Mouse (Mus musculus) MEL (cell line): ENCODE measurements at regions not wholly inside any gene's neighbourhood (a gene's known extent, or its start where the extent isn't known, plus 50 kb on each side); places are given as distances from the start of the nearest gene placed in this dataset.

Experiments used
- DNase-seq: peaks from one replicate; pipeline ENCODE4 v3.0.0; 2011; ENCODE audit warnings: low read depth, low spot score
- H3K27ac ChIP-seq: 2 replicates; pipeline ENCODE4 v1.5.1; 2012; ENCODE audit warnings: low read depth, mild to moderate bottlenecking, control low read depth, low read length, moderate library complexity; ENCODE audit not compliant: control insufficient read depth
- H3K27me3 ChIP-seq, 2 experiments: fragments of 150-350 bp in 1 of 2; sonication (generic) in 1 of 2; 2 replicates each; pipeline ENCODE4 v1.6.1; 2012; ENCODE audit warnings: low read length in 2 of 2, mild to moderate bottlenecking in 2 of 2, improper control_type of control experiment in 1 of 2, moderate library complexity in 1 of 2; ENCODE audit not compliant: insufficient read depth in 2 of 2, control insufficient read depth in 1 of 2
- H3K36me3 ChIP-seq, 2 experiments: 2 replicates each; pipeline ENCODE4 v1.6.1; 2012 to 2014; ENCODE audit warnings: low read length in 2 of 2, improper control_type of control experiment in 1 of 2, inconsistent platforms in 1 of 2, mild to moderate bottlenecking in 1 of 2; ENCODE audit not compliant: insufficient read depth in 2 of 2, control insufficient read depth in 1 of 2
- H3K4me1 ChIP-seq, 2 experiments: fragments of 150-350 bp in 1 of 2; sonication (generic) in 1 of 2; 2 replicates each; pipeline ENCODE4 v1.6.1; 2012; ENCODE audit warnings: low read length in 2 of 2, improper control_type of control experiment in 1 of 2, mild to moderate bottlenecking in 1 of 2; ENCODE audit not compliant: insufficient read depth in 2 of 2, control insufficient read depth in 1 of 2
- H3K4me3 ChIP-seq, 2 experiments: fragments of 150-350 bp in 1 of 2; sonication (generic) in 1 of 2; 2 replicates each; pipeline ENCODE4 v1.5.1; 2012; ENCODE audit warnings: low read depth in 2 of 2, low read length in 2 of 2, mild to moderate bottlenecking in 2 of 2, moderate library complexity in 2 of 2, control low read depth in 1 of 2, improper control_type of control experiment in 1 of 2; ENCODE audit not compliant: control insufficient read depth in 1 of 2, insufficient read depth in 1 of 2
- H3K79me2 ChIP-seq: 2 replicates; pipeline ENCODE4 v1.6.1; 2012; ENCODE audit warnings: mild to moderate bottlenecking, low read length, moderate library complexity; ENCODE audit not compliant: control insufficient read depth, poor library complexity, insufficient read depth
- H3K9ac ChIP-seq: 2 replicates; pipeline ENCODE4 v1.6.1; 2012; ENCODE audit warnings: low read depth, mild to moderate bottlenecking, control low read depth, low read length, moderate library complexity; ENCODE audit not compliant: control insufficient read depth, poor library complexity, severe bottlenecking
- H3K9me3 ChIP-seq: fragments of 150-350 bp; sonication (generic); replicated peaks from 2 replicates; pipeline ENCODE4 v1.6.1; 2012; ENCODE audit warnings: mild to moderate bottlenecking, low read length, improper control_type of control experiment, moderate library complexity; ENCODE audit not compliant: insufficient read depth
- CTCF ChIP-seq, 3 experiments: IDR thresholded peaks in 2 of 3; conservative IDR thresholded peaks in 1 of 3; 2 replicates each; pipeline ENCODE4 v1.5.1; 2011 to 2012; ENCODE audit warnings: low read length in 3 of 3, low read depth in 2 of 3, mild to moderate bottlenecking in 2 of 3, improper control_type of control experiment in 1 of 3, inconsistent platforms in 1 of 3, mixed read lengths in 1 of 3, moderate library complexity in 1 of 3; ENCODE audit not compliant: control insufficient read depth in 1 of 3, insufficient read depth in 1 of 3, poor library complexity in 1 of 3, severe bottlenecking in 1 of 3
- GATA1 ChIP-seq: IDR thresholded peaks from 2 replicates; pipeline ENCODE4 v1.6.1; 2011; ENCODE audit warnings: low read depth, low read length, improper control_type of control experiment
- JUND ChIP-seq: IDR thresholded peaks from 2 replicates; pipeline ENCODE4 v1.6.1; 2011; ENCODE audit warnings: low read depth, mild to moderate bottlenecking, improper control_type of control experiment, low read length
- NELFE ChIP-seq: IDR thresholded peaks from 2 replicates; pipeline ENCODE4 v1.6.1; 2011; ENCODE audit warnings: low read depth, low read length, improper control_type of control experiment
- POLR2AphosphoS2 ChIP-seq: IDR thresholded peaks from 2 replicates; pipeline ENCODE4 v1.6.1; 2011; ENCODE audit warnings: low read length, improper control_type of control experiment
- POLR2AphosphoS5 ChIP-seq: IDR thresholded peaks from 2 replicates; pipeline ENCODE4 v1.6.1; 2012; ENCODE audit warnings: low read depth, borderline replicate concordance, mild to moderate bottlenecking, inconsistent platforms, low read length, moderate library complexity, mixed read lengths
- RAD21 ChIP-seq: IDR thresholded peaks from 2 replicates; pipeline ENCODE4 v1.6.1; 2011; ENCODE audit warnings: mild to moderate bottlenecking, low read depth, low read length, improper control_type of control experiment
- RCOR1 ChIP-seq: IDR thresholded peaks from 2 replicates; pipeline ENCODE4 v1.6.1; 2012; ENCODE audit warnings: low read depth, mild to moderate bottlenecking, inconsistent platforms, low read length, improper control_type of control experiment
- SMC3 ChIP-seq: IDR thresholded peaks from 2 replicates; pipeline ENCODE4 v1.6.1; 2011; ENCODE audit warnings: low read depth, low read length, improper control_type of control experiment
- USF2 ChIP-seq, 2 experiments: IDR thresholded peaks; 2 replicates each; pipeline ENCODE4 v1.6.1; 2011 to 2012; ENCODE audit warnings: improper control_type of control experiment in 2 of 2, low read length in 2 of 2, borderline replicate concordance in 1 of 2, inconsistent platforms in 1 of 2, low read depth in 1 of 2, mild to moderate bottlenecking in 1 of 2; ENCODE audit not compliant: insufficient read depth in 1 of 2
- ZMIZ1 ChIP-seq: IDR thresholded peaks from 2 replicates; pipeline ENCODE4 v1.6.1; 2012; ENCODE audit warnings: low read depth, mild to moderate bottlenecking, inconsistent platforms, low read length, improper control_type of control experiment, moderate library complexity

DNA sequence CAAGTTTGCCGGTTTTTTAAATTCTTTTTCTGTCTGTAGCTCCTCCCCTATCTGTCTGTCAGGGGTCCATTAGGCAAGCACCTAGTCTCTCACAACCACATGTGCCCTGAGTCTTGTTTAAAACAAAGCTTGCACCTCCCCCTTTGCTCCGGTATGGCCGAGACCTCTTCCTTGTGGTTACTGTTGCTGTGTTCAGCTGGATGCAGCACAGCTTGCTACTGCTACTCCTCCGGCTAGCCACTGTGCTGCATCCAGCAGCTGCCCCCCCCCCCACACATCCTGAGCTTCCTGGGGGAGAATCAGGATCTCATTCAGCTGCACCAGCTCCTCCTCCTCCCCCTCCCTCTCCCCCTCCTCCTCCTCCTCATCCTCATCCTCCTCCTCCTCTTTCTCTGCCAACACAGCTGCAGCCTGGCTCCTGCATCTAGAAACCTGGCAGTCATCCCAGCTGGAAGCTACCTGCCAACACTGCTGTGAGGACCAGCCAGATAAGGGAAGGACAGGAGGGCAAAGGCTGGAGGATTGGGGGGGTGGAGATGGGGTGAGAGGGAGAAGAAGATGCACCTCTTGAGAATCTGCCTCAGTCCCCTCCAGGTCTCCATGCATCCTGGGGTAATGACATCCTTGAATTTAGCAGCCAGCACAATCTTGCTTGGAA is 114.8 kb upstream of the Tmem260 start:
- H3K9me3 ChIP-seq = no peaks in the 10 kb centered on the region
- no peak for DNase-seq
- no peak overlapping the region for H3K9ac ChIP-seq
- no peaks in the 10 kb centered on the region for H3K4me1 ChIP-seq
- no peaks in the 10 kb centered on the region for H3K27me3 ChIP-seq
- no peaks in the 10 kb centered on the region for H3K79me2 ChIP-seq
- no peak overlapping the region for H3K4me3 ChIP-seq
- no peak for TF ChIP-seq CTCF (IDR thresholded peaks at IDR 0.05 in 2 of 3, conservative IDR thresholded peaks at IDR 0.05 in 1 of 3; ENCODE audit: control insufficient read depth in 1 of 3, insufficient read depth in 1 of 3, low read depth in 2 of 3, low read length in 3 of 3, poor library complexity in 1 of 3, severe bottlenecking in 1 of 3)
- TF ChIP-seq RAD21 = no peak
- no peak overlapping the region for H3K27ac ChIP-seq
- no peaks in the 10 kb centered on the region for H3K36me3 ChIP-seq

DNA sequence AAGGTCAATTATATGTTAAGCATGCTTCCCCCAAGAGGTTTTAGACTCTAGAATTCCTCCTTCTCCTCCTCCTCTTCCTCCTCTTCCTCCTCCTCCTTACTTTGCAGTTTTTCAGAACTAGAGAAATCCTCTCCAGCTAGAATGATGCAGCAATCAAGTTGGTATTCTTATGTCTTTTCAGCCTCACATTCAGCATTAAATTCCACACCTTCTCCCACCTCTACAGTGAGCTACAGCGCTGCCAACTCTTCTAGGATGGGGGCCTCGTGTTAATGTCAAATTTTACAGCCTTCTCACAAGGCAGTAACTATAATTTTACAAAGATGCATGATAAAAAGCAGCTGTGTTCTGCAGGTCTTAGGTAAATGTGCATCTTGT is 114.3 kb upstream of the Tmem260 start:
- Histone ChIP-seq H3K9ac (no peak overlapping the region), H3K4me3 (no peak overlapping the region), H3K4me1 (no peaks in the 10 kb centered on the region), H3K79me2 (no peaks in the 10 kb centered on the region), H3K27me3 (no peaks in the 10 kb centered on the region), H3K27ac (no peak overlapping the region), H3K9me3 (no peaks in the 10 kb centered on the region), H3K36me3 (no peaks in the 10 kb centered on the region)
- no peak for DNase-seq
- TF ChIP-seq POLR2AphosphoS5 (no peak), USF2 (IDR thresholded peaks at IDR 0.05; ENCODE audit: borderline replicate concordance in 1 of 2, insufficient read depth in 1 of 2, low read depth in 1 of 2, low read length in 2 of 2) (no peak), NELFE (no peak), RCOR1 (no peak), RAD21 (no peak), JUND (no peak), GATA1 (no peak), SMC3 (no peak)

DNA sequence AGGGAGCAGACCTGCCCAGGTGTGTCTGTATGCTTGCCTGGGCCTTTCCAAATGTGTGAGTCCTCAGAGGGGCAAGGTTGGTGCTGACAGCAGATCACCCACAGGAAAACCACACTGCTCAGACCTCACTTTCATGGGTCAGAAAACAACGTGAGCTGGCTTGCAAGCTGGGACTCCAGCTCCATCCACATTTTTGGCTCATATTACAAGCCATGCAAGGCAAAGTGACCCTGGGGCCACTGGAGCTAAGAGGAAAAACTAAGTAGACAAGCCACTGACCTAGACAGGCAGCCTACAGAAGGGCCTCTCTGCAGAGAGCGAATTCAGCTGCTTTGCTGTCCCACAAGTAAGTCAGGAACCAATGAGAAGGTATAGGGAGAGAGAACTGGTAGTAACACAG is 113.7 kb upstream of the Tmem260 start:
- Histone ChIP-seq H3K9me3 (no peaks in the 10 kb centered on the region), H3K79me2 (no peaks in the 10 kb centered on the region), H3K9ac (no peak overlapping the region), H3K4me3 (no peak overlapping the region), H3K27me3 (no peaks in the 10 kb centered on the region), H3K27ac (no peak overlapping the region), H3K4me1 (no peaks in the 10 kb centered on the region), H3K36me3 (no peaks in the 10 kb centered on the region)
- TF ChIP-seq ZMIZ1 = no peak
- TF ChIP-seq POLR2AphosphoS2 = no peak
- DNase-seq = no peak
